Mouse (Mus musculus) embryo, embryonic 11 days (tissue): ENCODE data around the gene Nhsl2.

Experiments
- DNase-seq: peaks from one replicate; pipeline ENCODE4 v3.0.0-alpha.2; 2015

Gene Nhsl2

GRCm38 (mm10) chrX:101907301-101907700 is 58.1 kb downstream of the Nhsl2 start:
- no peak for DNase-seq

- DNase-seq: no peak
Measured at GRCm38 (mm10) chrX:101929131-101929530, 79.9 kb downstream of the Nhsl2 start.

- no peak for DNase-seq
Measured at GRCm38 (mm10) chrX:101930301-101930700, 81.1 kb downstream of the Nhsl2 start.

- no peak for DNase-seq
Measured at GRCm38 (mm10) chrX:101931016-101931415, 81.8 kb downstream of the Nhsl2 start.

GRCm38 (mm10) chrX:101932244-101932643 is 83.1 kb downstream of the Nhsl2 start:
- no peak for DNase-seq

- DNase-seq: no peak
Measured at GRCm38 (mm10) chrX:101933346-101933745, 84.2 kb downstream of the Nhsl2 start.

- DNase-seq: no peak
Measured at GRCm38 (mm10) chrX:101935291-101935840, 86.2 kb downstream of the Nhsl2 start.

GRCm38 (mm10) chrX:101939486-101939885 is 90.3 kb downstream of the Nhsl2 start:
- no peak for DNase-seq

GRCm38 (mm10) chrX:101942461-101942896 is 93.3 kb downstream of the Nhsl2 start:
- DNase-seq: peak; percentile 77

GRCm38 (mm10) chrX:101943743-101944142 is 94.6 kb downstream of the Nhsl2 start:
- DNase-seq: no peak

GRCm38 (mm10) chrX:101944761-101945330 is 95.7 kb downstream of the Nhsl2 start:
- no peak for DNase-seq

GRCm38 (mm10) chrX:101952436-101952835 is 103.3 kb downstream of the Nhsl2 start:
- DNase-seq: no peak

GRCm38 (mm10) chrX:101953256-101953655 is 104.1 kb downstream of the Nhsl2 start:
- no peak for DNase-seq

- DNase-seq: peak; percentile 89
Measured at GRCm38 (mm10) chrX:101953787-101954491, 104.8 kb downstream of the Nhsl2 start.

- DNase-seq: no peak
Measured at GRCm38 (mm10) chrX:101954492-101954851, 105.3 kb downstream of the Nhsl2 start.

GRCm38 (mm10) chrX:101961848-101962247 is 112.7 kb downstream of the Nhsl2 start:
- no peak for DNase-seq

GRCm38 (mm10) chrX:101963711-101964110 is 114.5 kb downstream of the Nhsl2 start:
- no peak for DNase-seq

GRCm38 (mm10) chrX:101973028-101973427 is 123.8 kb downstream of the Nhsl2 start:
- no peak for DNase-seq

GRCm38 (mm10) chrX:101976931-101977330 is 127.7 kb downstream of the Nhsl2 start:
- peak; percentile 36 for DNase-seq

GRCm38 (mm10) chrX:101978861-101979260 is 129.7 kb downstream of the Nhsl2 start:
- no peak for DNase-seq

- DNase-seq: peak; percentile 47
Measured at GRCm38 (mm10) chrX:101979267-101979666, 130.1 kb downstream of the Nhsl2 start.

GRCm38 (mm10) chrX:101980586-101980985 is 131.4 kb downstream of the Nhsl2 start:
- DNase-seq: no peak

GRCm38 (mm10) chrX:101981450-101981849 is 132.3 kb downstream of the Nhsl2 start:
- DNase-seq: no peak

- DNase-seq: no peak
Measured at GRCm38 (mm10) chrX:101983638-101984037, 134.5 kb downstream of the Nhsl2 start.
